Mouse (Mus musculus): ENCODE measurements around the gene 2610528J11Rik.
"Not testable (repeated sequence)": the region's sequence is repeated elsewhere in the genome, so short reads cannot be mapped to it uniquely, and the experiment has no call there.

2610528J11Rik gene

DNA sequence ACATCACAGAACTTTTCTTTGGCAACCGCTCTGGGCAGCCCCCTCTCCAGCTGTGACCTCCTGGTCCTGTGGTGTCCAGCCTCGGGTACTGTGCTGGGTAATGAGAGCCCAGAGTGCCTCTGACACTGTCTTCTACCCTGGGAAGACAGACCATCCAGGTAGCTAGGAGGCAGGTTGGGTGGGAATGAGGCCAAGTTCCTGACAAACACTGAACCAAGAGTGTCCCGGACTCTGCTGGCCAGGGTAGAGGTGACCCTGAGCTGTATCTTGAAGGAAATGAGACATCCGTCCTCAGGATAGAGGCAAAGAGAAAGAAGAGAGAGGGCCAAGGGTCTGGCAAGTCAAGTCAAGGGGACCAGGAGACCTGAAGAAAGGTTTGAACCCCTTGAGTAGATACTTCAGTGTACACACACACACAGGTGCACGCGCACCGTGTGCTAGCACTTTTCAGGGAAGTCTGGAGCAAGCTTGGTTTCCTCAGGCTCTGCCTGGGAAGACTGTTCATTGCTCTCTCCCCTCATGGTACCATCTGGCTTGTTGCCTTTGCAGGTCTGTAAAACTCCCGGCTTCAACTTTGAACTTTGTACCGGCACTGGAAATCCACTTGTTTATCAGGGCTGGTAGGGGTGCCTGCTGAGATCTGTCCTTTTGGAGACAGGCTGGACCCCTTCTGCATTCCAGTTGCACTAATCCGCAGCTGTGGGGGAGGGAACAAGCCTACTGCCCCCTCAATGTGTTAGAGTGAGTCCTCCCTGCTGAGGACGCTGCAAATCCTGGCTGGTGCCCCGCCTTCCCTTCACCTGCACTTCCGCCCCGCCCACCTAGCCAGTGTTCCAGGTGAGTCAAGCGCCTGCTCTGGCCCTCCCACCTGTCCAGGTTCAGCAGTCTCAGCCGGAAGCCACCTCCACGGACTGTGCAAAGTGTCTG lies at the start of gene 2610528J11Rik:
TSS of gene 2610528J11Rik (plus strand) at position 592 of the 927 bp plus-strand sequence.
- no peak for DNase-seq

- peak; percentile 99 for DNase-seq
These were observed 37.1 kb upstream of the 2610528J11Rik start, which contains the start of gene Tie1 for GRCm38 (mm10) chr4:118489717-118490132. Tie1 (minus strand) TSS chr4:118490061.

GRCm38 (mm10) chr4:118490461-118490860 lies 36.3 kb upstream of the 2610528J11Rik start:
- DNase-seq, result no peak

DNA sequence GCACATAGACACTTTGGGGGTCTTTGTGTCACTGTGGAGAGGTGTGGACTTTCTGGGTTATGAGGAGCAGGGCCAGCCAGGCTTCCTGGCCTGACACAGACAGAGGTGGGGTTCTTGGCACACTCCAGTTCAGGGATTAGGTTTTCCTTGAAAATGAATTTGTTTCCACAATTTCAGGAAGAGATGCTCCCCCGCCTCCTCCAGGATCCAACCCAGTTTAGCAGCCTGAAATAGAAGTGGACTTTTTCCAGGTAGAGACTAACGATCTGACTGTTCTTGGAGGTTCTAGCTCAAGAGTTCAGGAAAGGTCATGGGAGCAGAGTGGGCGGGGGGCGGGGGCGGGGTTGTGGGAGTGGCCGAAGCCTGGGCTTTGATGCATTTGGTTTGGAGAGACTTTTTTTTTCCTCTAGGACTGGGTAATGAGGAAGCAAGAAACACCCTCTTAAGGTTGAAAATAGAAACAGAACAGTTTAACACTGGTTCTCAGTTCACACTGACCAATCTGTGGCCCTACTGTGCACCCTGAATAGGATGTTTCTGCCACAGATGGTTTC lies 26.6 kb upstream of the 2610528J11Rik start:
- DNase-seq, result peak; percentile 98

GRCm38 (mm10) chr4:118500792-118501191 lies 26.0 kb upstream of the 2610528J11Rik start:
- DNase-seq, result peak; percentile 92

DNA sequence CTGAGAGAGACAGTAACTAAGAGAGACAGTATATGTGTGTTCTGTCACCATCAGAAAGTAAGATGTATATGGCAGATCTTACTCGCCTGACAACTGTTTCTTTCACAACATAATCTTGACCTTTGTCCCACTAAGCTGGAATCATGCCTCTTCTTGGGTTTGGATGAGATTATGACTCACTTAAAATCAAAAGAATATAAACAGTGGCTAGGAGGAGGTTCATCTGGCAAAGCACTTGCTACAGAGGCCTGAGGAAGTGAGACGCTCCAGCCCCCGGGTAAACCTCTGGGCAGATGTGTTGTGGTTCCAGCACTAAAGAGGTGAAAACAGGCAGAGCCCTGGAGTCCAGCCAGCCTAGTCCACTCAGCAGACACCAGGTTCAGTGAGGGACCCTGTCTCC lies 21.2 kb upstream of the 2610528J11Rik start:
- peak; percentile 96 for DNase-seq

GRCm38 (mm10) chr4:118507171-118507570 lies 19.6 kb upstream of the 2610528J11Rik start:
- not testable (repeated sequence) for DNase-seq

GRCm38 (mm10) chr4:118509050-118509449 lies 17.7 kb upstream of the 2610528J11Rik start:
- DNase-seq, result peak; percentile 98

GRCm38 (mm10) chr4:118516699-118517496 lies 9.9 kb upstream of the 2610528J11Rik start:
- DNase-seq, result peak; percentile 97

GRCm38 (mm10) chr4:118517497-118518146 lies 9.2 kb upstream of the 2610528J11Rik start:
- no peak for DNase-seq

- no peak for DNase-seq
These were observed 8.6 kb upstream of the 2610528J11Rik start for GRCm38 (mm10) chr4:118518208-118518607.

DNA sequence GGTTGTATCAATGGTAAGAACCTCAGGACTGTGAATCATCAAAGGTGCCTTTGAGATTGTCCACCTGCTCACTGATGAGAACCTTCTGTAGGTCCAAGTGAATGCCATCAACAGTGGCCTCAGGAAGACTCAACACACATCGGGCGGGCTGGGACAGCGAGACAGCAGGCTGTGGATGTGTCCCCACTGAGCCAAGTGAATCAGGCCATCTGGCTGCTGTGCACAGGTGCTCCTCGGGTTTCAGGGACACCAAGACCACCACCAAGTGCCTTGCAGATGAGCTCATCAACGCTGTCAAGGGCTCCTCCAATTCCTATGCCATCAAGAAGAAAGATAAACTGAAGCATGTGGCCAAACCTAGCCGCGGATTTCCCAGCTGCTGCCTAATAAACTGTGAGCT lies 4.6 kb upstream of the 2610528J11Rik start:
- no peak for DNase-seq

DNA sequence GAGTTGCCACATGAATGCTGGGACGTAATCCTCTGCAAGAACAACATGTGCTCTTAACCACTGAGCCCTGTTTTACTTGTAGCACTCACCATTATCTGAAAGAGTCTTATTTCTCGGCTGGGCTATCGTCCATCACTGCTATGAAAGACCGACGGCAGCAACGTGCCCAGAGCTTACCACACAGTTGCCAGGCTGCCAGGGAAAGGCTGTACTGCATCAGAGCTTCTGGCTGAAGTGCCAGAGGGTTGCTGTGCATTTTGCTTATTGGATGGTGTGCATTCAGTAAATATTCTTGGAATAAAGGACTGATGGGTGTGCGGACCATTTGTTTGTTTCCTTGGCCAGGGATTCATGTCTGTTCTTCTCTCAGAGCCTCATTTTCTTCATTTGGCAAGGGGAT lies 2.8 kb upstream of the 2610528J11Rik start:
- DNase-seq, result no peak

DNA sequence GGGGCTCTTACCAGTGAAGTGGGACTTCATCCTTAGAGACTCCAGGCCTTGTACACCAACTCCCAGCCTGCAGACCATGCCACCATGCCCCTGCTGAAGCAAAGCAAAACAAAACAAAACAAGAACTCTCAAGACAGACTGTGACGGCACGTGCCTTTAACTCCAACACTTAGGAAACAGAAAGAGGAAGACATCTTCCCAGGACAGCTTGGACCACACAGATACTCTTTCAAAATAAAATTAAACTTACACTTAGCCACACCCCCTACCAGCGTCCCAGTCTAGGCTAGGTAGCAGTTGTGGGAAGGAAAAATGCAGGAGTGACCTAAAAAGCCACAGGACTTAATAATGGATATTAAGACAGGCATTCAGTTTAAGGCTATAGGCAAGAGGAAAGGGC lies 1.0 kb upstream of the 2610528J11Rik start:
- no peak for DNase-seq

- no peak for DNase-seq
These were observed 509 bp downstream of the 2610528J11Rik start for GRCm38 (mm10) chr4:118527335-118527681.

- no peak for DNase-seq
These were observed 921 bp downstream of the 2610528J11Rik start for GRCm38 (mm10) chr4:118527720-118528119.

GRCm38 (mm10) chr4:118532663-118533062 lies 5.9 kb downstream of the 2610528J11Rik start:
- DNase-seq, result peak; percentile 59

- DNase-seq, result no peak
These were observed 6.4 kb downstream of the 2610528J11Rik start for GRCm38 (mm10) chr4:118533156-118533555.

GRCm38 (mm10) chr4:118533605-118534004 lies 6.8 kb downstream of the 2610528J11Rik start:
- no peak for DNase-seq

DNA sequence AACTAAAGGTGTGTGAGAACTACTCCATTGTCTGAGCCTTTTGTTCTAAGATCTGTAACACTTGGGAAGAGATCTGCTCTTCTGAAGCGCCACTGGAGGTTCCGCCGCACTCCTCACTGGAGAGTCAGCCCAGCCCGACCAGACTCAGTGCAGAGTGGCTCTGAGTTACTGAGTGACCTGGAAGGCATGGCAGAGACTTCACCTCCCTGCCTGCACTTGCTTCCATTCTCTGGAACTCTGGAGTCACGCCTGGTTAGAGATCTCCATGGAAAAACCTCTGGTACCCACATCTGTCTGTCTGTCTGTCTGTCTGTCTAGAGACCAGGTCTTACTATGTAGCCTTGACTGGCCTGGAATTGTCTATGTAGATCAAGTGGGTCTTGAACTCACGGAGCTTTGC lies 8.8 kb downstream of the 2610528J11Rik start:
- no peak for DNase-seq

DNA sequence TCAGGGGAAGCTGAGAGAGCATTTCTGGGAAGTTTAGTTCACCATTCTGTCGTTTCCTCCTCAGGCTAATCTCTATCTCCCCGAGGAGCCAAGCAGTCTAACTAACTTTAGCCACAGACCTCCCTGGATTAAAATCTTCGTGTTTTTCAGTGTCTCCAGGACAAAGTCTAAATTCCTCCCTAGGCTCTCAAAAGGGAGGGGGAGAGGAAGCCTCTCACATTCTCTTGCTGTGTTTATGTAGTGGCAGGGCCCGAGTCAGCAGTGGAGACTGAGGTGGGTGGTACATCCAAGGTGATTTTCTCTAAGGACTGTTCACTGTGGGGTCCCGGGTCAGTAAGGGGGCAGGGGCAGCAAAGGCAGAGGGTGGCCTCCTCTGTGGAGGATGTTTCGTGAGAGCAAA lies 11.0 kb downstream of the 2610528J11Rik start:
- DNase-seq, result no peak

DNA sequence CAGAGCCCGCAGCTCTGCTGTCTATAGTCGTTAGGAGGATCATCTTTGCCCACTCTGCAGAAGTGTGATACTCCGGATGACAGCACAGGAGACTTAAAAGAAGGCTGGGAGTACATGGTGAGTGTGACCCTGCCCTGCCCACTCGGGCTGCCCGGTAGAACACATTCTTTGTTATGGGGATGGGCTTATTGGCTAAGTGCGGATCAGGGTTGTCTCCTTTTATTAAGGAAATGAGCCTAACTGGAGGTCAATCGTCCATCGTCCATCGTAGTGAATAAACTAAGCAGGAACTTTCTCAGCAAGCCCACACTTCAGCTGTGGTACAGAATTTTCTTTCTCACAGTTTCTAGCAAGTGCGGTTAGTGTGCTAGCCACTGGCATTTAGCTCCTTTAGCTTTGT lies 13.1 kb downstream of the 2610528J11Rik start:
- no peak for DNase-seq
